Mouse (Mus musculus) kidney, embryonic 14.5 days (tissue): ENCODE measurements around the gene Rps29. TPM values are rescaled to one million over a fixed set of nuclear protein-coding genes. Genes with fewer than 3 reads are reported as not detected.

Experiments
- ATAC-seq: fragments of 200-750 bp; cut with Nextera tagmentation; 2 replicates; pipeline ENCODE4 v1.8.0; 2017; ENCODE audit warnings: moderate number of reproducible peaks, mild to moderate bottlenecking, moderate TSS enrichment, moderate library complexity; ENCODE audit not compliant: low FRiP score, low TSS enrichment
- H3K27ac ChIP-seq: fragments of 300-500 bp; sonication (generic); 2 replicates; pipeline ENCODE4 v1.5.1; 2014; ENCODE audit warnings: low read depth, mild to moderate bottlenecking, low read length, moderate library complexity, mixed read lengths
- H3K27me3 ChIP-seq: fragments of 300-500 bp; sonication (generic); 2 replicates; pipeline ENCODE4 v1.6.1; 2014; ENCODE audit warnings: mild to moderate bottlenecking, low read length; ENCODE audit not compliant: control insufficient read depth, insufficient read depth
- H3K36me3 ChIP-seq: fragments of 300-500 bp; sonication (generic); 2 replicates; pipeline ENCODE4 v1.6.1; 2014; ENCODE audit warnings: low read length, mixed read lengths; ENCODE audit not compliant: control insufficient read depth, insufficient read depth
- H3K4me1 ChIP-seq: fragments of 300-500 bp; sonication (generic); 2 replicates; pipeline ENCODE4 v1.6.1; 2014; ENCODE audit warnings: low read length, mixed read lengths; ENCODE audit not compliant: control insufficient read depth, insufficient read depth
- H3K4me2 ChIP-seq: fragments of 300-500 bp; sonication (generic); replicated peaks from 2 replicates; pipeline ENCODE4 v1.6.1; 2014; ENCODE audit warnings: low read depth, mild to moderate bottlenecking, low read length
- H3K4me3 ChIP-seq: fragments of 300-500 bp; sonication (generic); 2 replicates; pipeline ENCODE4 v1.5.1; 2014; ENCODE audit warnings: mild to moderate bottlenecking, low read length
- H3K9ac ChIP-seq: fragments of 300-500 bp; sonication (generic); 2 replicates; pipeline ENCODE4 v1.6.1; 2014; ENCODE audit warnings: low read depth, mild to moderate bottlenecking, low read length, moderate library complexity
- H3K9me3 ChIP-seq: fragments of 300-500 bp; sonication (generic); 2 replicates; pipeline ENCODE4 v1.6.1; 2016; ENCODE audit warnings: low read length; ENCODE audit not compliant: control insufficient read depth
- WGBS: fragments of 180-500 bp; shearing (Covaris S2); extraction: QIAGEN DNeasy Blood & Tissue Kit; methylation state at CpG from one replicate; pipeline ENCODE4 v1.1.7; 2014; 5-methylcytosine and 5-hydroxymethylcytosine counted together
- polyA plus RNA-seq: library from polyadenylated mRNA; unstranded; fragments of >200 nt; fragmentation: Nextera tagmentation; extraction: Ambion mirVana; gene quantifications from 2 replicates; pipeline ENCODE4 v1.2.1, GENCODE M21; 2014

Rps29 gene
- polyA plus RNA-seq, 1 experiment from 2014 or later, result 1,793 TPM

DNA sequence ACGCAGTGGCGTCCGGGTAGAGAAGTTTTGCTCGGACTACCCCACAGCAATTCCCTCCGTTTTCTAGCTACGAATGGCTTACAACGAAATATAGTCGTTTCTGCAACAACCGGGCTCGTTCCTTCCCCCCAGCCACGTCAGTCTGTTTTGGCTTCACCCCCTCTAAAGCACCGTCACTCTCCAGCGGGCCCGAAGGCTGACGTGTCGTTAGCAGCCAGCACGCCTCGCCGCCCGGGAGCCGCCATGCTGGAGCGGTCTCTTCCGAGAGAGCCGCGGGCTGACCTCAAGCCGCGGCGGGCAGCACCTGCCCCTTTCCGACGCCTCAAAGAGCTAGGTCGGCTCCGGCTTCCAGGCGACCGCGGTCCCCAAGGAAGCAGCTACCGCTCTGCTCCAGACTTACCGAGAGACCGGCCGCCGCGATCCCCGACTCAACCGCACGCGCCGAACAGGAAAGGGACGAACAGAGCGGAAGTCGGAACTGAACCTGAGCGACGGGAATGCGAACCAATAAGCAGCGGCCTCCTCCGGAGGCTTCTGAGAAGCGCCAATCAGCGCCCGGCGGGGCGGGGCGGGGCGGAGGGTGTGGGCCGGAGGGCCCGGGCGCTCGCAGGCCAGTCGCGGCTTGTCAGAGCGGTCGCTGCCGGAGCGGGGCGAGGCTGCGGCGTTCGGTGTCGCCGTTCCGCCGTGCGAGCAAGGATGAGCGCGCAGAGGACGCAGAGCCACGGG lies 24.8 kb upstream of the Rps29 start, which contains the start of the genes Rpl36al and Mgat2:
TSS of gene Rpl36al (minus strand) at position 501 of the 726 bp plus-strand sequence.
TSS of gene Mgat2 (plus strand) at position 575 of the 726 bp plus-strand sequence.
- peak; percentile 99 for ATAC-seq
- Histone ChIP-seq H3K4me3 (peak within 1 kb of the TSS; percentile 92), H3K9ac (peak within 1 kb of the TSS; percentile 93), H3K9me3 (no peaks in the 10 kb centered on the region), H3K4me2 (peak within 1 kb of the TSS; percentile 93), H3K36me3 (peaks cover 23% of the 10 kb centered on the region), H3K27ac (peak within 1 kb of the TSS; percentile 88), H3K4me1 (peaks cover 15% of the 10 kb centered on the region), H3K27me3 (no peaks in the 10 kb centered on the region)
- under 1% methylated on average over 83 of the region's 84 CpGs for WGBS

- no peaks in the 10 kb centered on the region for H3K9me3 ChIP-seq
- no peak overlapping the region for H3K4me2 ChIP-seq
- peaks cover 15% of the 10 kb centered on the region; the same call in 1 of the 2 replicates for H3K36me3 ChIP-seq
- H3K4me3 ChIP-seq, result no peak overlapping the region
- no peaks in the 10 kb centered on the region for H3K27me3 ChIP-seq
- no peak overlapping the region for H3K9ac ChIP-seq
- 90% methylated on average over 4 of the region's 4 CpGs for WGBS
- H3K4me1 ChIP-seq, result peaks cover 10% of the 10 kb centered on the region
- no peak overlapping the region for H3K27ac ChIP-seq
- ATAC-seq, result no peak
Observed at GRCm38 (mm10) chr12:69181800-69182199, 22.8 kb upstream of the Rps29 start.

DNA sequence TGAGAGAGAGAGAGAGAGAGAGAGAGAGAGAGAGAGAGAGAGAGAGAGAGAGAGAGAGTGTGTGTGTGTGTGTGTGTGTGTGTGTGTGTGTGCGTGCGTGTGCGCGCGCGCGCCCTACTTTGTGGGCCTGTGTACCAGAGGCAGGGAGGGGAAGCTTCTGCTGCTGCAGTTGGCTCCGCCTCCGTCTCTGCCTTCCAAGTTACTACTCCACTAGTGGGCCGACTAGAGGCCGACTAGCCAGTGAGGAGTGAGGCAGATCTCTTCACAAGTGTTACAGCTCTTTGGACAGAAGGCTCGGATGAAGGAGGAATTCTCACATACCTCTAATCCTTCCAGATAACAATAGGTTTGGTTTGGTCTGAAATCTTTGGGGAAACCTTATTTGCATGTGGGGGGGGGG lies 20.4 kb upstream of the Rps29 start:
- H3K27ac ChIP-seq, result no peak overlapping the region
- peaks cover 23% of the 10 kb centered on the region for H3K36me3 ChIP-seq
- no peaks in the 10 kb centered on the region for H3K4me1 ChIP-seq
- no peak overlapping the region for H3K9ac ChIP-seq
- no peaks in the 10 kb centered on the region for H3K27me3 ChIP-seq
- H3K4me3 ChIP-seq, result no peak overlapping the region
- no peak for ATAC-seq
- H3K4me2 ChIP-seq, result no peak overlapping the region
- no peaks in the 10 kb centered on the region for H3K9me3 ChIP-seq
- WGBS, result 72% methylated on average over 12 of the region's 12 CpGs

DNA sequence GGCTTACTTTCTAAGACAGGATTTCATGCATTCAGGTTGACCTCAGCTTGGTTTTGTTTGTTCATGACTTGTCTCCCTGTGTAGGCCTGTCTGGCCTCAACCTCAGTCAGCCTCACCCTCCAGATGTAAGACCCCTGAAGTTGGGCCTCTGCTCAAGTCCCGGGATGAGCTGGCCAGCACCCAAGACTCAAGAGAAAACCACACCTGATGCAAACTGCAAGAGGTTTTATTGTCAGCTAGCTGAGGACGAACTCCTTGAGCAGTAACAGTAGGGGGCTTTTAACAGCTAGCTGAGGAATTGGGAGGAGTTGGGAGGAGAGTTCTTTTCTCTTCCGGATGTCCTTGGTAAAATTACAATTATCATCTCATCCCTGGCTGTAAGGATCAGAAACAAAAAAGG lies 18.5 kb upstream of the Rps29 start:
- no peak overlapping the region for H3K27ac ChIP-seq
- no peak overlapping the region for H3K4me2 ChIP-seq
- H3K4me3 ChIP-seq, result no peak overlapping the region
- ATAC-seq, result no peak
- no peak overlapping the region for H3K9ac ChIP-seq
- peaks cover 25% of the 10 kb centered on the region for H3K36me3 ChIP-seq
- H3K9me3 ChIP-seq, result no peaks in the 10 kb centered on the region
- H3K4me1 ChIP-seq, result no peaks in the 10 kb centered on the region
- WGBS, result 90% methylated on average over 3 of the region's 3 CpGs
- no peaks in the 10 kb centered on the region for H3K27me3 ChIP-seq

- Histone ChIP-seq H3K27ac (no peak overlapping the region), H3K4me2 (no peak overlapping the region), H3K36me3 (peaks cover 24% of the 10 kb centered on the region), H3K4me1 (no peaks in the 10 kb centered on the region), H3K9me3 (no peaks in the 10 kb centered on the region), H3K9ac (no peak overlapping the region), H3K27me3 (no peaks in the 10 kb centered on the region), H3K4me3 (no peak overlapping the region)
- 90% methylated on average over 3 of the region's 3 CpGs for WGBS
- ATAC-seq, result no peak
Observed at GRCm38 (mm10) chr12:69175975-69176374, 17.0 kb upstream of the Rps29 start.

DNA sequence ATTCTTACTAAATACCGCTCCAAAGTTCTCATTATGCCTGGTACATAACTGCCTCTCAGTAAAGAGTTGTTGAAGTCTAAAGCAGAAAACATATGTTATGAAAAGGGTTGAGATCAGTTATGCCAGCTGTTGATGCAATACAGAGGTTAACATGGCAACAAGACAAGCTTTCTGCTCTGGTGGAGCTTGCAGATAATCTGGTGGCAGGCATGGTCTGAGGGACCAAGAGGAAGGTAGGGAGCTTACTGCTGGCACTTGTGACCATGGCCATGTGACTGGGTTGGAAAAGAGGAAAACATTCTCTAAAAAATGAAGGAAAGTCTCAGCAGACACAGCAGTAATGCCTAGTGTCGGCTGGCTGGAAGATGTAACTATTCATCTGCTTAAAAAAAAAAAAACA lies 12.3 kb upstream of the Rps29 start:
- Histone ChIP-seq H3K4me2 (no peak overlapping the region), H3K36me3 (peaks cover 21% of the 10 kb centered on the region), H3K27me3 (no peaks in the 10 kb centered on the region), H3K9me3 (no peaks in the 10 kb centered on the region), H3K4me1 (peaks cover 6% of the 10 kb centered on the region; the same call in 1 of the 2 replicates), H3K27ac (no peak overlapping the region), H3K9ac (no peak overlapping the region), H3K4me3 (no peak overlapping the region)
- 86% methylated on average over 2 of the region's 2 CpGs for WGBS
- no peak for ATAC-seq

GRCm38 (mm10) chr12:69168461-69169106 lies 9.6 kb upstream of the Rps29 start, which contains the start of gene Lrr1:
Lrr1 (plus strand) TSS chr12:69168814.
- Histone ChIP-seq H3K4me1 (peaks cover 6% of the 10 kb centered on the region; the same call in 1 of the 2 replicates), H3K4me3 (peak within 1 kb of the TSS; percentile 84), H3K9ac (peak within 1 kb of the TSS; percentile 71), H3K4me2 (peak within 1 kb of the TSS; percentile 67), H3K9me3 (no peaks in the 10 kb centered on the region), H3K36me3 (peaks cover 8% of the 10 kb centered on the region; the same call in 1 of the 2 replicates), H3K27me3 (no peaks in the 10 kb centered on the region), H3K27ac (peak within 1 kb of the TSS; percentile 62; the same call in 1 of the 2 replicates)
- ATAC-seq, result peak; percentile 95
- under 1% methylated on average over 40 of the region's 40 CpGs for WGBS

DNA sequence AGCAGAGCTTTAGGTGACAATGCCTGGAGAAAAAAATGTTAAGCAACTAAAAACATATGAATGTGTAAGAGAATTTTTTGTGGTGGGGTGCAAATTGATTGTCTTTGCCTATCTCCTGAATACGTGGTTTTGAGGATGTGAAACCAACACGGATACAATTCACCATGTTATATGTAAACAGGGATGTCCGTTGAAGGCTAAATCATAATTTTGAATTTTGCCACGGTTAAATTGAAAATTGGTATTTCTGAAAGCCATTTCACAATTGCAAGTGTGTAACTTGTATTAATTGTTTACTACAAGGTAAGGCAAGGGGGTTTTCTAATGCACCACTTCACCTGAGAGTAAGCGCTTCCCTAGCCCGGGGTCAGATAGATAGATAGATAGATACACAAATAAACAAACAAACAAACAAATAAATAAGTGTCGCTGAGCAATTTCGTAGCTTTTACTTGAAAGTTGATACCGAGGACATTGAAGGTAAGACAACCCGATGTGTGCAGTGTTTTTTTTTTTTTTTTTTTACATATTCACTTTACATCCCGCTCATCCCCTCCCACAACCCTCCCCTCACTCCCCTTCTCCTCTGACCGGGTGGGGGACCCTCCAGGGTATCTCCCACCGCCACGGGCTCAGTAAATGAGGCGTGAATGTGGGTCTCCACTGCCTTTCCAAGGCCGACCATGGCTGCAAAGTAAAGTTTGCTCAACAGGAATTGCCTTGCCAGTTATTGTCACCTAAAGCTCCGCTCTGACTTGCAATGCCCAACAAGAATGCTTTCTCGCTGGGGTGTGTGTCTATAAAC lies 8.9 kb upstream of the Rps29 start:
- Histone ChIP-seq H3K4me2 (peak overlapping the region; percentile 67), H3K9ac (peak overlapping the region; percentile 71), H3K36me3 (peaks cover 8% of the 10 kb centered on the region; the same call in 1 of the 2 replicates), H3K27ac (peak overlapping the region; percentile 62; the same call in 1 of the 2 replicates), H3K27me3 (no peaks in the 10 kb centered on the region), H3K4me3 (peak overlapping the region; percentile 84), H3K4me1 (peaks cover 6% of the 10 kb centered on the region; the same call in 1 of the 2 replicates), H3K9me3 (no peaks in the 10 kb centered on the region)
- ATAC-seq, result peak; percentile 51; the same call in 1 of the 2 replicates
- 7% methylated on average over 18 of the region's 18 CpGs for WGBS
